16 mouse cellular contexts compared by ENCODE assay signal in the genomic region with DNA sequence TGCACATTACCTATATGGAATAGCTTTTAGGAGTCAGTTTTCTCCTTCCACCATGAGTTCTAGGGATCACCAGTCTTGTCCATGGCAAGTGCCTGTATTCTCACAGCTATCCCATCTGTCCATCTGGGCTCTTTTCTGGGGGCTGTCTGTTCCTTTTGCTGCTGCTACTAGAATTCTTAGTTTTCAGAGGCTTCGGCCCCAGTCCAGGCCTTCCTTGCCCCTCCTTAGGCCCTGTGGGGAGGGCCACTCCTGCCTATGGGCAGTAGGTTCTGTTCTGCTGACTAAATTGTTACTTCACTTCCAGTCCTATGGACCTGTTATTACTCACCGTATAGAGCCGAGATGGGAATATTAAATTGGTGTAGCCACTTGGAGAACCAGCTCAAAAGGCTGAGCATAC.
"Had no signal": no experiment of that assay in that cellular context is flagged by ENCODE, and none has a peak within 500 bp of the region (broad histone marks: within the 10 kb centered on the region; RNA-seq: fewer than 3 reads in every experiment).

No protein-coding gene starts in this region.

- H3K4me3 ChIP-seq: neural tube, embryonic 13.5 days; neural tube, embryonic 15.5 days; stomach, embryonic 15.5 days had no signal

- H3K27ac ChIP-seq: neural tube, embryonic 13.5 days; neural tube, embryonic 15.5 days; stomach, embryonic 15.5 days; stomach, postnatal 0 days had no signal

- H3K4me1 ChIP-seq: stomach, embryonic 15.5 days had no signal

- H3K27me3 ChIP-seq: neural tube, embryonic 13.5 days; neural tube, embryonic 15.5 days; stomach, embryonic 15.5 days had no signal

- H3K4me2 ChIP-seq: neural tube, embryonic 13.5 days; neural tube, embryonic 15.5 days; stomach, embryonic 15.5 days had no signal

- H3K9me3 ChIP-seq: neural tube, embryonic 13.5 days; neural tube, embryonic 15.5 days; stomach, embryonic 15.5 days had no signal

- H3K36me3 ChIP-seq: neural tube, embryonic 13.5 days; neural tube, embryonic 15.5 days; stomach, embryonic 15.5 days had no signal

- DNase-seq: retina, postnatal 1 day; right cerebral cortex, adult 18-20 months; right cerebral cortex, postnatal 14 days; right cerebral cortex, postnatal 25 days; right cerebral cortex, postnatal 4 days; spleen, adult 18-20 months; thymus, adult 18-20 months; thymus, adult 2 months; thymus, postnatal 14 days; thymus, postnatal 25 days; thymus, postnatal 36 days; thymus, postnatal 4 days had no signal

- H3K9ac ChIP-seq: neural tube, embryonic 13.5 days; neural tube, embryonic 15.5 days; stomach, embryonic 15.5 days had no signal
